10 mouse cellular contexts compared by ENCODE assay signal in the genomic region with DNA sequence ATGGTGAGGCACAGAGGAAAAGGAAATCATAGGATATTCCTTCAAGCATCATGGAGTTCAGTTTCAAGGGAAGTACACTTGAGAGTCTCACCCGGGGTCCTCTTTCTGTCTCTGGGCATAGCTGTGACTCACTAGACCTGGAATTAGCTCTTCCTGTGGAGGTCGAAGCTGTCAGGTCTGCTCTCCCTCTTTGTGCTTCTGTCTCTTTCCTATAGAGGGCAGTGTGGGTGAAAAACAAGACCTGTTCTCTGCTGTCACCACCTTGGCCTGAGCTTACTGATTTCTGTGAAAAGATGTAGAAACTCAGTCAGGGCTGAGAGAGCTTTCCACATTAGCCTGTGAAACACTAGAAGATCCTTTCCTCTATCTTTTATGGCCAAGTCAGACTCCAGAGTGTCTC. TPM values are rescaled to one million over a fixed set of nuclear protein-coding genes. Genes with fewer than 3 reads are reported as not detected.
A peak's percentile ranks its signal among the peaks of the same experiment; 100 is the strongest.
DNase-seq lines count a peak whose midpoint lies in the region; ATAC-seq and TF ChIP-seq lines count a peak whose summit lies in the region.
"Had no signal": no experiment of that assay in that cellular context is flagged by ENCODE, and none has a peak within 500 bp of the region (broad histone marks: within the 10 kb centered on the region; RNA-seq: fewer than 3 reads in every experiment).

No protein-coding gene starts in this region.

- 47% methylated on average over 2 of the region's 2 CpGs for WGBS in hindbrain, embryonic 11.5 days
- 47% methylated on average over 2 of the region's 2 CpGs for WGBS in hindbrain, embryonic 16.5 days
- 45% methylated on average over 2 of the region's 2 CpGs for WGBS in intestine, embryonic 15.5 days

- H3K79me2 ChIP-seq in myocyte (ENCODE audit: control insufficient read depth, insufficient read depth) = no peaks in the 10 kb centered on the region

- no peaks in the 10 kb centered on the region for H3K4me1 ChIP-seq in hindbrain, embryonic 11.5 days (replicated peaks; ENCODE audit: control insufficient read depth, insufficient read depth, low read length)
- no peaks in the 10 kb centered on the region for H3K4me1 ChIP-seq in hindbrain, embryonic 16.5 days (ENCODE audit: control insufficient read depth, insufficient read depth, low read depth, low read length)
- H3K4me1 ChIP-seq in ES-Bruce4 (ENCODE audit: control insufficient read depth, insufficient read depth, low read length) = no peaks in the 10 kb centered on the region
- H3K4me1 ChIP-seq in intestine, embryonic 15.5 days (replicated peaks) = no peaks in the 10 kb centered on the region

- no peak for TF ChIP-seq EP300 in ES-Bruce4 (IDR thresholded peaks at IDR 0.05; ENCODE audit: insufficient read depth, low read depth, low read length)

- H3K27ac ChIP-seq in hindbrain, embryonic 11.5 days (ENCODE audit: low read depth, low read length) = no peak overlapping the region
- H3K27ac ChIP-seq in hindbrain, embryonic 16.5 days (ENCODE audit: low read depth, low read length) = no peak overlapping the region
- H3K27ac ChIP-seq in ES-Bruce4 (ENCODE audit: insufficient read depth, low read length) = no peak overlapping the region
- H3K27ac ChIP-seq in intestine, embryonic 15.5 days = no peak overlapping the region

- TF ChIP-seq POLR2A in ES-Bruce4 (IDR thresholded peaks at IDR 0.05; ENCODE audit: insufficient read depth, low read length) = no peak
- TF ChIP-seq POLR2A in myocyte (IDR thresholded peaks at IDR 0.05; ENCODE audit: insufficient read length, low read depth) = no peak

- no peak overlapping the region for H3K4me3 ChIP-seq in hindbrain, embryonic 11.5 days (ENCODE audit: low read depth, low read length)
- H3K4me3 ChIP-seq in hindbrain, embryonic 16.5 days (ENCODE audit: low read length) = no peak overlapping the region
- no peak overlapping the region for H3K4me3 ChIP-seq in ES-Bruce4 (ENCODE audit: low read depth, low read length)
- H3K4me3 ChIP-seq in intestine, embryonic 15.5 days (replicated peaks) = no peak overlapping the region
- no peak overlapping the region for H3K4me3 ChIP-seq in myocyte

- DNase-seq in hindbrain, embryonic 11.5 days (ENCODE audit: low spot score) = peak; percentile 37
- DNase-seq in cerebellum, adult 9-10 months = peak; percentile 78
- no peak for DNase-seq in layer of hippocampus, adult 9-11 months
- DNase-seq in frontal cortex, postnatal 10 days (ENCODE audit: low spot score in 2 of 2) = no peak

- H3K36me3 ChIP-seq in hindbrain, embryonic 11.5 days (ENCODE audit: control insufficient read depth, insufficient read depth, low read length) = no peaks in the 10 kb centered on the region
- no peaks in the 10 kb centered on the region; the same call in 1 of the 2 replicates for H3K36me3 ChIP-seq in hindbrain, embryonic 16.5 days (ENCODE audit: control insufficient read depth, insufficient read depth, low read length)
- H3K36me3 ChIP-seq in ES-Bruce4 (ENCODE audit: control insufficient read depth, insufficient read depth, low read length, poor library complexity, severe bottlenecking) (no peaks in the 10 kb centered on the region), myocyte (ENCODE audit: control insufficient read depth, insufficient read depth) (no peaks in the 10 kb centered on the region)
- no peaks in the 10 kb centered on the region for H3K36me3 ChIP-seq in intestine, embryonic 15.5 days

- no peak overlapping the region for H3K9ac ChIP-seq in hindbrain, embryonic 11.5 days (ENCODE audit: low read depth, low read length)
- H3K9ac ChIP-seq in hindbrain, embryonic 16.5 days (ENCODE audit: low read depth, low read length) = no peak overlapping the region
- H3K9ac ChIP-seq in ES-Bruce4 (ENCODE audit: low read depth, poor library complexity, severe bottlenecking) = no peak overlapping the region
- H3K9ac ChIP-seq in intestine, embryonic 15.5 days = no peak overlapping the region

- no peaks in the 10 kb centered on the region for H3K27me3 ChIP-seq in hindbrain, embryonic 11.5 days (ENCODE audit: control insufficient read depth, insufficient read depth, low read length)
- H3K27me3 ChIP-seq in hindbrain, embryonic 16.5 days (replicated peaks; ENCODE audit: control insufficient read depth, insufficient read depth, low read length) = no peaks in the 10 kb centered on the region
- H3K27me3 ChIP-seq in ES-Bruce4 (ENCODE audit: control insufficient read depth, insufficient read depth, low read length, poor library complexity, severe bottlenecking) = no peaks in the 10 kb centered on the region
- H3K27me3 ChIP-seq in intestine, embryonic 15.5 days (replicated peaks) = no peaks in the 10 kb centered on the region
- H3K27me3 ChIP-seq in myocyte (ENCODE audit: control insufficient read depth, insufficient read depth, insufficient read length) = no peaks in the 10 kb centered on the region

- peak; percentile 20 for TF ChIP-seq CTCF in ES-Bruce4 (IDR thresholded peaks at IDR 0.05; ENCODE audit: low read depth, low read length)

- no peaks in the 10 kb centered on the region for H3K9me3 ChIP-seq in hindbrain, embryonic 11.5 days (ENCODE audit: control insufficient read depth, low read length)
- H3K9me3 ChIP-seq in hindbrain, embryonic 16.5 days (ENCODE audit: control insufficient read depth, low read length) = no peaks in the 10 kb centered on the region
- H3K9me3 ChIP-seq in ES-Bruce4 (replicated peaks; ENCODE audit: control insufficient read depth, insufficient read depth, low read length, poor library complexity, severe bottlenecking) = no peaks in the 10 kb centered on the region
- H3K9me3 ChIP-seq in intestine, embryonic 15.5 days = no peaks in the 10 kb centered on the region

- ATAC-seq in hindbrain, embryonic 11.5 days (ENCODE audit: low FRiP score) = no peak
- no peak for ATAC-seq in hindbrain, embryonic 16.5 days
- peak; percentile 28; the same call in 1 of the 2 replicates for ATAC-seq in intestine, embryonic 15.5 days

- no peak overlapping the region for H3K4me2 ChIP-seq in hindbrain, embryonic 11.5 days (replicated peaks; ENCODE audit: low read depth, low read length)
- H3K4me2 ChIP-seq in hindbrain, embryonic 16.5 days (ENCODE audit: low read length) = no peak overlapping the region
- H3K4me2 ChIP-seq in intestine, embryonic 15.5 days (replicated peaks) = no peak overlapping the region
- H3K4me2 ChIP-seq in myocyte (ENCODE audit: low read depth) = peak overlapping the region; percentile 7

- no peak overlapping the region for H3ac ChIP-seq in myocyte (ENCODE audit: control insufficient read depth, insufficient read length)

TF ChIP-seq in myocyte, 11 proteins besides CTCF, POLR2A, EP300 and RAD21:
- TF ChIP-seq TCF12 (IDR thresholded peaks at IDR 0.05; ENCODE audit: insufficient read depth, poor library complexity, severe bottlenecking) = no peak
- no peak for TF ChIP-seq MYOG (IDR thresholded peaks at IDR 0.05; ENCODE audit: control insufficient read depth in 1 of 3, insufficient read depth in 1 of 3, insufficient read length in 2 of 3, low read depth in 2 of 3)
- TF ChIP-seq E2F4 (IDR thresholded peaks at IDR 0.05; ENCODE audit: insufficient read depth) = no peak
- TF ChIP-seq MYOD1 (IDR thresholded peaks at IDR 0.05; ENCODE audit: control insufficient read depth in 1 of 3, insufficient read length in 2 of 3, low read depth in 2 of 3) = no peak
- no peak for TF ChIP-seq MAX (IDR thresholded peaks at IDR 0.05; ENCODE audit: low read depth)
- no peak for TF ChIP-seq SRF (IDR thresholded peaks at IDR 0.05; ENCODE audit: control insufficient read depth, insufficient read length, low read depth)
- no peak for TF ChIP-seq REST (IDR thresholded peaks at IDR 0.05; ENCODE audit: insufficient read depth, insufficient read length)
- no peak for TF ChIP-seq POLR2AphosphoS2 (IDR thresholded peaks at IDR 0.05; ENCODE audit: insufficient read length, low read depth)
- TF ChIP-seq TCF3 (IDR thresholded peaks at IDR 0.05; ENCODE audit: insufficient read length, low read depth) = no peak

RNA-seq across cellular contexts. Expression of gene Apoa1, which starts 43.2 kb away (rescaled TPM):
- 0.43 and 1.5 TPM in 2 replicates for polyA plus RNA-seq in hindbrain, embryonic 11.5 days (2014; fragmentation: Nextera tagmentation; extraction: Ambion mirVana)
- polyA plus RNA-seq in hindbrain, embryonic 16.5 days (2015; fragmentation: Nextera tagmentation; extraction: Ambion mirVana) = 2.7 and 4.1 TPM in 2 replicates
- polyA plus RNA-seq in ES-Bruce4 (2011; ENCODE audit: insufficient read depth, insufficient read length, low read depth, missing spikeins) = not detected in 2 replicates
- 1,502 and 1,827 TPM in 2 replicates for polyA plus RNA-seq in intestine, embryonic 15.5 days (2015; fragmentation: Nextera tagmentation; extraction: Ambion mirVana)
- not detected for polyA plus RNA-seq in myocyte (2012; fragmentation: generic; extraction: Trizol)

RNA-seq across cellular contexts. Expression of gene Apoc3, which starts 50.2 kb away (rescaled TPM):
- not detected in 2 replicates for polyA plus RNA-seq in hindbrain, embryonic 11.5 days (2014; fragmentation: Nextera tagmentation; extraction: Ambion mirVana)
- not detected in 2 replicates for polyA plus RNA-seq in hindbrain, embryonic 16.5 days (2015; fragmentation: Nextera tagmentation; extraction: Ambion mirVana)
- not detected in 2 replicates for polyA plus RNA-seq in ES-Bruce4 (2011; ENCODE audit: insufficient read depth, insufficient read length, low read depth, missing spikeins)
- 247 and 325 TPM in 2 replicates for polyA plus RNA-seq in intestine, embryonic 15.5 days (2015; fragmentation: Nextera tagmentation; extraction: Ambion mirVana)
- polyA plus RNA-seq in myocyte (2012; fragmentation: generic; extraction: Trizol) = not detected
- polyA plus RNA-seq: limb, embryonic 14.5 days; stomach, embryonic 14.5 days had no signal

RNA-seq across cellular contexts. Expression of gene Apoa4, which starts 55.3 kb away (rescaled TPM):
- polyA plus RNA-seq in hindbrain, embryonic 11.5 days (2014; fragmentation: Nextera tagmentation; extraction: Ambion mirVana) = not detected in 2 replicates
- not detected in 2 replicates for polyA plus RNA-seq in hindbrain, embryonic 16.5 days (2015; fragmentation: Nextera tagmentation; extraction: Ambion mirVana)
- polyA plus RNA-seq in ES-Bruce4 (2011; ENCODE audit: insufficient read depth, insufficient read length, low read depth, missing spikeins) (not detected in 2 replicates), myocyte (2012; fragmentation: generic; extraction: Trizol) (not detected)
- 576 and 837 TPM in 2 replicates for polyA plus RNA-seq in intestine, embryonic 15.5 days (2015; fragmentation: Nextera tagmentation; extraction: Ambion mirVana)

Comparison
In these comparisons a context has a peak if more than half of its experiments do, and no peak if none do; other contexts are left out.
1. DNase-seq: peak in hindbrain, embryonic 11.5 days (single experiment) and cerebellum, adult 9-10 months (single experiment); none in layer of hippocampus, adult 9-11 months (single experiment) and frontal cortex, postnatal 10 days (0 of 2).
2. RNA of gene Apoa1, which starts 43.2 kb away (polyA plus RNA-seq): 1,502 to 1,827 TPM in intestine, embryonic 15.5 days; 2.7 to 4.1 TPM in hindbrain, embryonic 16.5 days, 0.43 to 1.5 TPM in hindbrain, embryonic 11.5 days, not detected in ES-Bruce4 and not detected in myocyte (single experiment); every median in the first group is over 100 times any median in the second.
3. RNA of gene Apoc3, which starts 50.2 kb away (polyA plus RNA-seq): 247 to 325 TPM in intestine, embryonic 15.5 days; not detected in hindbrain, embryonic 11.5 days, not detected in hindbrain, embryonic 16.5 days, not detected in ES-Bruce4 and not detected in myocyte (single experiment); every median in the first group is over 100 times any median in the second.
4. RNA of gene Apoa4, which starts 55.3 kb away (polyA plus RNA-seq): 576 to 837 TPM in intestine, embryonic 15.5 days; not detected in myocyte (single experiment), not detected in hindbrain, embryonic 11.5 days, not detected in hindbrain, embryonic 16.5 days and not detected in ES-Bruce4; every median in the first group is over 100 times any median in the second.